Mouse (Mus musculus) MEL (cell line): Measurements from ENCODE around the gene Cand2. TPM values are rescaled to one million over a fixed set of nuclear protein-coding genes. Genes with fewer than 3 reads are reported as not detected.

ENCODE experiments used
- DNase-seq: peaks from one replicate; pipeline ENCODE4 v3.0.0; 2011; ENCODE audit warnings: low read depth, low spot score
- H3K27ac ChIP-seq: 2 replicates; pipeline ENCODE4 v1.5.1; 2012; ENCODE audit warnings: low read depth, mild to moderate bottlenecking, control low read depth, low read length, moderate library complexity; ENCODE audit not compliant: control insufficient read depth
- H3K27me3 ChIP-seq, 2 experiments: fragments of 150-350 bp in 1 of 2; sonication (generic) in 1 of 2; 2 replicates each; pipeline ENCODE4 v1.6.1; 2012; ENCODE audit warnings: low read length in 2 of 2, mild to moderate bottlenecking in 2 of 2, improper control_type of control experiment in 1 of 2, moderate library complexity in 1 of 2; ENCODE audit not compliant: insufficient read depth in 2 of 2, control insufficient read depth in 1 of 2
- H3K36me3 ChIP-seq, 2 experiments: 2 replicates each; pipeline ENCODE4 v1.6.1; 2012 to 2014; ENCODE audit warnings: low read length in 2 of 2, improper control_type of control experiment in 1 of 2, inconsistent platforms in 1 of 2, mild to moderate bottlenecking in 1 of 2; ENCODE audit not compliant: insufficient read depth in 2 of 2, control insufficient read depth in 1 of 2
- H3K4me1 ChIP-seq, 2 experiments: fragments of 150-350 bp in 1 of 2; sonication (generic) in 1 of 2; 2 replicates each; pipeline ENCODE4 v1.6.1; 2012; ENCODE audit warnings: low read length in 2 of 2, improper control_type of control experiment in 1 of 2, mild to moderate bottlenecking in 1 of 2; ENCODE audit not compliant: insufficient read depth in 2 of 2, control insufficient read depth in 1 of 2
- H3K4me3 ChIP-seq, 2 experiments: fragments of 150-350 bp in 1 of 2; sonication (generic) in 1 of 2; 2 replicates each; pipeline ENCODE4 v1.5.1; 2012; ENCODE audit warnings: low read depth in 2 of 2, low read length in 2 of 2, mild to moderate bottlenecking in 2 of 2, moderate library complexity in 2 of 2, control low read depth in 1 of 2, improper control_type of control experiment in 1 of 2; ENCODE audit not compliant: control insufficient read depth in 1 of 2, insufficient read depth in 1 of 2
- H3K79me2 ChIP-seq: 2 replicates; pipeline ENCODE4 v1.6.1; 2012; ENCODE audit warnings: mild to moderate bottlenecking, low read length, moderate library complexity; ENCODE audit not compliant: control insufficient read depth, poor library complexity, insufficient read depth
- H3K9ac ChIP-seq: 2 replicates; pipeline ENCODE4 v1.6.1; 2012; ENCODE audit warnings: low read depth, mild to moderate bottlenecking, control low read depth, low read length, moderate library complexity; ENCODE audit not compliant: control insufficient read depth, poor library complexity, severe bottlenecking
- H3K9me3 ChIP-seq: fragments of 150-350 bp; sonication (generic); replicated peaks from 2 replicates; pipeline ENCODE4 v1.6.1; 2012; ENCODE audit warnings: mild to moderate bottlenecking, low read length, improper control_type of control experiment, moderate library complexity; ENCODE audit not compliant: insufficient read depth
- CTCF ChIP-seq, 3 experiments: IDR thresholded peaks in 2 of 3; conservative IDR thresholded peaks in 1 of 3; 2 replicates each; pipeline ENCODE4 v1.5.1; 2011 to 2012; ENCODE audit warnings: low read length in 3 of 3, low read depth in 2 of 3, mild to moderate bottlenecking in 2 of 3, improper control_type of control experiment in 1 of 3, inconsistent platforms in 1 of 3, mixed read lengths in 1 of 3, moderate library complexity in 1 of 3; ENCODE audit not compliant: control insufficient read depth in 1 of 3, insufficient read depth in 1 of 3, poor library complexity in 1 of 3, severe bottlenecking in 1 of 3
- EP300 ChIP-seq, 2 experiments: IDR thresholded peaks; 2 replicates each; pipeline ENCODE4 v1.6.1; 2011; ENCODE audit warnings: improper control_type of control experiment in 2 of 2, low read length in 2 of 2, low read depth in 1 of 2, mild to moderate bottlenecking in 1 of 2
- ETS1 ChIP-seq: IDR thresholded peaks from 2 replicates; pipeline ENCODE4 v1.6.1; 2012; ENCODE audit warnings: low read depth, mild to moderate bottlenecking, inconsistent platforms, low read length, improper control_type of control experiment, moderate library complexity
- HCFC1 ChIP-seq: IDR thresholded peaks from 2 replicates; pipeline ENCODE4 v1.6.1; 2012; ENCODE audit warnings: low read depth, mild to moderate bottlenecking, inconsistent platforms, low read length, improper control_type of control experiment, moderate library complexity
- JUND ChIP-seq: IDR thresholded peaks from 2 replicates; pipeline ENCODE4 v1.6.1; 2011; ENCODE audit warnings: low read depth, mild to moderate bottlenecking, improper control_type of control experiment, low read length
- MAX ChIP-seq: IDR thresholded peaks from 2 replicates; pipeline ENCODE4 v1.6.1; 2011; ENCODE audit warnings: low read length, improper control_type of control experiment
- MXI1 ChIP-seq: IDR thresholded peaks from 2 replicates; pipeline ENCODE4 v1.6.1; 2011; ENCODE audit warnings: mild to moderate bottlenecking, low read depth, low read length, improper control_type of control experiment
- MYB ChIP-seq: IDR thresholded peaks from 2 replicates; pipeline ENCODE4 v1.6.1; 2011; ENCODE audit warnings: mild to moderate bottlenecking, low read depth, low read length, improper control_type of control experiment
- MYC ChIP-seq: IDR thresholded peaks from 2 replicates; pipeline ENCODE4 v1.6.1; 2011; ENCODE audit warnings: low read depth, mild to moderate bottlenecking, low read length, improper control_type of control experiment, moderate library complexity
- NELFE ChIP-seq: IDR thresholded peaks from 2 replicates; pipeline ENCODE4 v1.6.1; 2011; ENCODE audit warnings: low read depth, low read length, improper control_type of control experiment
- NRF1 ChIP-seq: IDR thresholded peaks from 2 replicates; pipeline ENCODE4 v1.6.1; 2014; ENCODE audit warnings: low read depth, mild to moderate bottlenecking, inconsistent platforms, low read length, improper control_type of control experiment, moderate library complexity; ENCODE audit not compliant: poor library complexity, insufficient read depth, severe bottlenecking
- POLR2AphosphoS2 ChIP-seq: IDR thresholded peaks from 2 replicates; pipeline ENCODE4 v1.6.1; 2011; ENCODE audit warnings: low read length, improper control_type of control experiment
- RCOR1 ChIP-seq: IDR thresholded peaks from 2 replicates; pipeline ENCODE4 v1.6.1; 2012; ENCODE audit warnings: low read depth, mild to moderate bottlenecking, inconsistent platforms, low read length, improper control_type of control experiment
- SIN3A ChIP-seq: IDR thresholded peaks from 2 replicates; pipeline ENCODE4 v1.6.1; 2012; ENCODE audit warnings: low read length, improper control_type of control experiment, inconsistent platforms
- TAL1 ChIP-seq: IDR thresholded peaks from 2 replicates; pipeline ENCODE4 v1.6.1; 2012; ENCODE audit warnings: mild to moderate bottlenecking, inconsistent platforms, low read length, moderate library complexity, mixed read lengths
- USF1 ChIP-seq: IDR thresholded peaks from 2 replicates; pipeline ENCODE4 v1.6.1; 2014; ENCODE audit warnings: low read depth, mild to moderate bottlenecking, inconsistent platforms, low read length, improper control_type of control experiment, moderate library complexity
- ZKSCAN1 ChIP-seq: IDR thresholded peaks from 2 replicates; pipeline ENCODE4 v1.6.1; 2012; ENCODE audit warnings: low read depth, mild to moderate bottlenecking, inconsistent platforms, low read length, improper control_type of control experiment, moderate library complexity
- ZNF384 ChIP-seq: IDR thresholded peaks from 2 replicates; pipeline ENCODE4 v1.6.1; 2012; ENCODE audit warnings: low read depth, mild to moderate bottlenecking, inconsistent platforms, low read length, improper control_type of control experiment
- polyA plus RNA-seq, 2 experiments: library from polyadenylated mRNA; stranded (reverse) in 1 of 2; unstranded in 1 of 2; fragments of >175 nt in 1 of 2; fragments of >200 nt in 1 of 2; gene quantifications; 2 replicates each; pipeline versions ENCODE4 v1.2.1 to v1.2.4; 2012; ENCODE audit warnings: low replicate concordance in 2 of 2, low read depth in 1 of 2; ENCODE audit not compliant: insufficient read length in 2 of 2, insufficient read depth in 1 of 2, missing spikeins in 1 of 2
- total RNA-seq: library from RNA; depleted of rRNA; stranded (reverse); fragments of 300-350 nt; gene quantifications from 2 replicates; pipeline ENCODE4 v1.2.3, GENCODE M21; 2012

Gene Cand2
- total and polyA plus RNA-seq, 3 experiments = 1.8 to 6.6 TPM; not detected in 1

DNA sequence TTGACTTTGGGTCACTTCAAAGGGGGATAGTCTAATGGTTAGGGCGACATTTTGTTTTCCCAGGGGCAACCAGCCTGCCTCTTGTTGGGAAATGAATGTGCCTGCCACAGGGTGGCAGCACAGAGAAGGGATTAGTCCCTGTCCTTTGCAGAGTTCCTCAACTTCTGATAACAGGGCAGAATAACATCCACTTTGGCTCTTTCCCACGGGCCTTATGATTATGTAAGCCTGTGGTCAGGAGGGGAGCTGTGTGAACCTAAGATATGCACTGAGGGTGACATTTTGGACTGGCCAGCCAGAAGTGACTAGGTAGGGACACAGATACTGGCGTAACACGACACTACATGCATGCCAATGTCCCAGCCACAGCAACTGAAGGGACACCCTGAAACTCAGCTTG is 39.8 kb downstream of the Cand2 start (continued):
- TF ChIP-seq RCOR1 (peak; percentile 66), ETS1 (peak; percentile 87), POLR2AphosphoS2 (no peak), EP300 (IDR thresholded peaks at IDR 0.05; ENCODE audit: low read depth in 1 of 2, low read length in 2 of 2) (peak; percentile 72 to 76; a peak in 3 of 4 replicates)

DNA sequence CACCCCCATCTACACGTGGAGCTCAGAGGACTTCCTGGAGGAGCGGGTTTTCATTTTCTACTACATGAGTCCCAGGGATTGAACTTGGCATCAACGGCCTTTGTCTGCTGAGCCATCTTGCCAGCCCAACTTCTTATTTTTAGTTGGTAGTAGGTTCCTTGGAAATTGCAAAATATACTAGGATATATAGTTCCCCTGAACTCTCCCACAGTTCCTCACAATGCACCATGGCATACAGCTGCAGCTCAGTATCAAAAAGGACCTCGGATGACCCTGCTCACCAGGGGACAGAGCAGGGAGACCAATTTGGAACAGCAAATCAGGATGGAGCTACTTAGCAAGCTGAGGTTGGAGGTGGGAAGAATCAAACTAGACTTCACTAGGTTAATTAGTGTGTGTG is 40.7 kb downstream of the Cand2 start:
- H3K9ac ChIP-seq = peak overlapping the region; percentile 56
- no peaks in the 10 kb centered on the region for H3K9me3 ChIP-seq
- H3K27ac ChIP-seq = peak overlapping the region; percentile 68; the same call in 1 of the 2 replicates
- TF ChIP-seq MXI1 (no peak), CTCF (IDR thresholded peaks at IDR 0.05 in 2 of 3, conservative IDR thresholded peaks at IDR 0.05 in 1 of 3; ENCODE audit: control insufficient read depth in 1 of 3, insufficient read depth in 1 of 3, low read depth in 2 of 3, low read length in 3 of 3, poor library complexity in 1 of 3, severe bottlenecking in 1 of 3) (no peak), JUND (no peak), MYC (no peak), HCFC1 (no peak), SIN3A (no peak), ZKSCAN1 (no peak), TAL1 (no peak), NELFE (no peak), ETS1 (no peak), USF1 (no peak)
- TF ChIP-seq, all 39 proteins: peak for 0
- Histone ChIP-seq H3K27me3 (no peaks in the 10 kb centered on the region), H3K4me3 (peak overlapping the region in 1 of 2 experiments; percentile 25; a peak in 1 of 4 replicates), H3K79me2 (no peaks in the 10 kb centered on the region), H3K36me3 (peaks cover 0 to 8% of the 10 kb centered on the region in 2 experiments; a peak in 2 of 4 replicates), H3K4me1 (peaks cover 4 to 13% of the 10 kb centered on the region in 2 experiments)
- no peak for DNase-seq

GRCm38 (mm10) chr6:115818129-115818528 is 43.8 kb downstream of the Cand2 start:
- Histone ChIP-seq H3K9ac (no peak overlapping the region), H3K36me3 (peaks cover 0 to 8% of the 10 kb centered on the region in 2 experiments; a peak in 2 of 4 replicates), H3K4me3 (no peak overlapping the region)
- no peak for DNase-seq
- TF ChIP-seq HCFC1 (no peak), NRF1 (no peak), MYB (no peak), ZNF384 (no peak), MAX (no peak), CTCF (IDR thresholded peaks at IDR 0.05 in 2 of 3, conservative IDR thresholded peaks at IDR 0.05 in 1 of 3; ENCODE audit: control insufficient read depth in 1 of 3, insufficient read depth in 1 of 3, low read depth in 2 of 3, low read length in 3 of 3, poor library complexity in 1 of 3, severe bottlenecking in 1 of 3) (no peak), TAL1 (no peak)
- TF ChIP-seq, all 39 proteins: peak for 0
- H3K27me3 ChIP-seq = no peaks in the 10 kb centered on the region
- no peaks in the 10 kb centered on the region for H3K79me2 ChIP-seq
- peaks cover 4 to 16% of the 10 kb centered on the region in 2 experiments for H3K4me1 ChIP-seq
- no peaks in the 10 kb centered on the region for H3K9me3 ChIP-seq
- no peak overlapping the region for H3K27ac ChIP-seq
